Mouse (Mus musculus): ENCODE measurements around the gene Stpg4. TPM values are rescaled to one million over a fixed set of nuclear protein-coding genes. Genes with fewer than 3 reads are reported as not detected.
A peak's percentile ranks its signal among the peaks of the same experiment; 100 is the strongest.

The Stpg4 gene
- polyA plus RNA-seq, 1 experiment from 2014 or later, result not detected

GRCm38 (mm10) chr17:87469428-87469827 lies 41.9 kb upstream of the Stpg4 start:
- H3K27ac ChIP-seq (ENCODE audit: low read length), result no peak overlapping the region
- 89% methylated on average over 8 of the region's 8 CpGs for WGBS

GRCm38 (mm10) chr17:87468616-87469015 lies 41.1 kb upstream of the Stpg4 start:
- peaks cover 2% of the 10 kb centered on the region for H3K4me1 ChIP-seq (ENCODE audit: control insufficient read depth, insufficient read depth, low read length)

More at GRCm38 (mm10) chr17:87469428-87469827, 41.9 kb upstream of the Stpg4 start:
- Histone ChIP-seq H3K9me3 (replicated peaks; ENCODE audit: control insufficient read depth, low read length, poor library complexity, severe bottlenecking) (no peaks in the 10 kb centered on the region), H3K4me3 (ENCODE audit: low read depth, low read length) (no peak overlapping the region), H3K4me1 (ENCODE audit: control insufficient read depth, insufficient read depth, low read length) (peaks cover 10% of the 10 kb centered on the region), H3K27me3 (ENCODE audit: control insufficient read depth, insufficient read depth, low read depth, low read length) (no peaks in the 10 kb centered on the region), H3K4me2 (ENCODE audit: low read length) (no peak overlapping the region), H3K36me3 (ENCODE audit: control insufficient read depth, insufficient read depth, low read length) (no peaks in the 10 kb centered on the region), H3K9ac (ENCODE audit: low read depth, low read length) (no peak overlapping the region)
- no peak for ATAC-seq

GRCm38 (mm10) chr17:87461499-87461896 lies 34.0 kb upstream of the Stpg4 start:
- H3K9me3 ChIP-seq (replicated peaks; ENCODE audit: control insufficient read depth, low read length, poor library complexity, severe bottlenecking), result no peaks in the 10 kb centered on the region
- H3K4me2 ChIP-seq (ENCODE audit: low read length), result no peak overlapping the region
- no peaks in the 10 kb centered on the region for H3K36me3 ChIP-seq (ENCODE audit: control insufficient read depth, insufficient read depth, low read length)
- H3K27ac ChIP-seq (ENCODE audit: low read length), result no peak overlapping the region
- WGBS, result 38% methylated on average over 3 of the region's 3 CpGs
- no peaks in the 10 kb centered on the region for H3K27me3 ChIP-seq (ENCODE audit: control insufficient read depth, insufficient read depth, low read depth, low read length)
- no peak overlapping the region for H3K4me3 ChIP-seq (ENCODE audit: low read depth, low read length)
- ATAC-seq, result no peak
- H3K9ac ChIP-seq (ENCODE audit: low read depth, low read length), result no peak overlapping the region
- peaks cover 37% of the 10 kb centered on the region for H3K4me1 ChIP-seq (ENCODE audit: control insufficient read depth, insufficient read depth, low read length)

More at GRCm38 (mm10) chr17:87468616-87469015, 41.1 kb upstream of the Stpg4 start:
- Histone ChIP-seq H3K27ac (ENCODE audit: low read length) (no peak overlapping the region), H3K4me2 (ENCODE audit: low read length) (no peak overlapping the region), H3K36me3 (ENCODE audit: control insufficient read depth, insufficient read depth, low read length) (no peaks in the 10 kb centered on the region), H3K4me3 (ENCODE audit: low read depth, low read length) (no peak overlapping the region), H3K9me3 (replicated peaks; ENCODE audit: control insufficient read depth, low read length, poor library complexity, severe bottlenecking) (no peaks in the 10 kb centered on the region), H3K9ac (ENCODE audit: low read depth, low read length) (no peak overlapping the region), H3K27me3 (ENCODE audit: control insufficient read depth, insufficient read depth, low read depth, low read length) (no peaks in the 10 kb centered on the region)
- WGBS, result 85% methylated on average over 5 of the region's 5 CpGs
- ATAC-seq, result no peak

GRCm38 (mm10) chr17:87460669-87461498 lies 33.3 kb upstream of the Stpg4 start:
- Histone ChIP-seq H3K9ac (ENCODE audit: low read depth, low read length) (0 out of 2 replicates have a peak overlapping the region, but pooled peaks have one; percentile 8), H3K27me3 (ENCODE audit: control insufficient read depth, insufficient read depth, low read depth, low read length) (no peaks in the 10 kb centered on the region), H3K36me3 (ENCODE audit: control insufficient read depth, insufficient read depth, low read length) (no peaks in the 10 kb centered on the region), H3K27ac (ENCODE audit: low read length) (peak overlapping the region; percentile 31; the same call in 1 of the 2 replicates), H3K4me2 (ENCODE audit: low read length) (no peak overlapping the region), H3K4me3 (ENCODE audit: low read depth, low read length) (no peak overlapping the region), H3K9me3 (replicated peaks; ENCODE audit: control insufficient read depth, low read length, poor library complexity, severe bottlenecking) (no peaks in the 10 kb centered on the region), H3K4me1 (ENCODE audit: control insufficient read depth, insufficient read depth, low read length) (peaks cover 37% of the 10 kb centered on the region)
- 17% methylated on average over 17 of the region's 17 CpGs for WGBS
- ATAC-seq, result peak; percentile 44

GRCm38 (mm10) chr17:87459750-87460668 lies 32.5 kb upstream of the Stpg4 start:
- 0 out of 2 replicates have a peak overlapping the region, but pooled peaks have one; percentile 8 for H3K9ac ChIP-seq (ENCODE audit: low read depth, low read length)

DNA sequence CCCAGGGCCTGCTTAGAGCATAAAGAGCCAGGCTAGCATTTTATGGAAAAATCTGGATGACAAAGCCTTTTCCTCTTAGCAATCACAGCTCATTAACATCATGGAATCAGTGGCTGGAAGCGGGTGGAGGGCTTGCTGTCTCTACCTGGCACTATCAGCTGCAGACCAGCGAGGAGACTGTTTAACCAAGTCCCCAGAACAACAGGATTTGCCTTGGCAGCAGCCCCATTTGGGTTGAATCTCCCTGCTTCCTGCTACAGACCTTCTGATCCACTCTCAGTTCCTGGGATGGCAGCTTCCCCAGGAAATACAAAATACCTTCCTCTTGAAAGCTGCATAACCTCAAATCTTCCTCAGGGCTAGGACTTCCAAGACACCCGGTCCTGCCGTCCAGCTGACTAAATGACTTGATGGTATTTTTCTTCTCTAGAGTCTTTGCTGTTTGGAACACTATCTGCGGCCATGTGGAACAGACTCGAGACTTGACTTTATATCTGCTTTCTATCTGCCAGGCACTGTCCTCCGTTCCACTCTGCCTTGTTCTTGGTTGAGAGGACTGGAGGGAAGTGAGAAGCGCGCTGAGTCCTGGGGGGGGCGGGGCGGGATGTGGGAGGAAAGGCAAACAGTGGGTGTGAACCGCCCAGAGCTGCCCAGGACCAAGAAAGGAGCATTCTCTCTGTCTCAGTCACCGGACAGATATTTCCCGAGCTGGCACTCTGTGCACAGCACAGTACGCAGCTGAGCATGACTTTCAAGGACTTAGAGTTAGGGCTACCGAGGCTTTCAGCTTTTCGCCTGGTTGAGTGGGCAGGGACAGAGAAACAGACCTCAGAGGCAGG lies 31.6 kb upstream of the Stpg4 start:
- 11% methylated on average over 13 of the region's 17 CpGs for WGBS
- no peak overlapping the region for H3K4me3 ChIP-seq (ENCODE audit: low read depth, low read length)
- ATAC-seq, result peak; percentile 61; the same call in 1 of the 2 replicates
- no peaks in the 10 kb centered on the region for H3K9me3 ChIP-seq (replicated peaks; ENCODE audit: control insufficient read depth, low read length, poor library complexity, severe bottlenecking)
- no peaks in the 10 kb centered on the region for H3K27me3 ChIP-seq (ENCODE audit: control insufficient read depth, insufficient read depth, low read depth, low read length)
- H3K4me2 ChIP-seq (ENCODE audit: low read length), result peak overlapping the region; percentile 21; the same call in 1 of the 2 replicates
- H3K9ac ChIP-seq (ENCODE audit: low read depth, low read length), result no peak overlapping the region
- H3K27ac ChIP-seq (ENCODE audit: low read length), result peak overlapping the region; percentile 31; the same call in 1 of the 2 replicates
- peaks cover 37% of the 10 kb centered on the region for H3K4me1 ChIP-seq (ENCODE audit: control insufficient read depth, insufficient read depth, low read length)
- no peaks in the 10 kb centered on the region for H3K36me3 ChIP-seq (ENCODE audit: control insufficient read depth, insufficient read depth, low read length)

More at GRCm38 (mm10) chr17:87459750-87460668, 32.5 kb upstream of the Stpg4 start:
- Histone ChIP-seq H3K27me3 (ENCODE audit: control insufficient read depth, insufficient read depth, low read depth, low read length) (no peaks in the 10 kb centered on the region), H3K4me1 (ENCODE audit: control insufficient read depth, insufficient read depth, low read length) (peaks cover 37% of the 10 kb centered on the region), H3K36me3 (ENCODE audit: control insufficient read depth, insufficient read depth, low read length) (no peaks in the 10 kb centered on the region), H3K4me2 (ENCODE audit: low read length) (peak overlapping the region; percentile 21; the same call in 1 of the 2 replicates), H3K9me3 (replicated peaks; ENCODE audit: control insufficient read depth, low read length, poor library complexity, severe bottlenecking) (no peaks in the 10 kb centered on the region), H3K27ac (ENCODE audit: low read length) (peak overlapping the region; percentile 31), H3K4me3 (ENCODE audit: low read depth, low read length) (no peak overlapping the region)
- WGBS, result 17% methylated on average over 14 of the region's 14 CpGs
- ATAC-seq, result peak; percentile 36; the same call in 1 of the 2 replicates

DNA sequence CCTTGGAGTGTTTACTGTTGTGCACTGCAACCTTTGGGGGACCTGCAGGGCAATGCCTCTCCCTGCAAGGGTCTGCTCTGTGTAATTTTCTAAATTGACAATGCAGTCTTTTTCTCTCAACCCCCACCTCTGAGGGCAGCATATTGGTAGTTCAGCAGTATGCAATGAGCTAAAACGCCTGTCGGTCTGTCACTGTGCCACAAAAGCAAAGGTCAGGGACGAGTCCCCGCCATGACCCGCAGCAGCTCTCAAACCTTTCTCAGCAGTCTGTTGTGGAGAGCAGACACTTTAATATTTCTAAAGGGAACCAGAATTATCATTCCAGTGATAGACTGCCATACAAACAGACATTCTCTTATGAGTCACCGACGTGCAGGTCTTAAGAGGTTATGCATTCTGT lies 30.4 kb upstream of the Stpg4 start:
- 51% methylated on average over 7 of the region's 7 CpGs for WGBS

GRCm38 (mm10) chr17:87454121-87454520 lies 26.6 kb upstream of the Stpg4 start:
- ATAC-seq, result no peak
- WGBS, result 87% methylated on average over 3 of the region's 3 CpGs
- H3K9me3 ChIP-seq (replicated peaks; ENCODE audit: control insufficient read depth, low read length, poor library complexity, severe bottlenecking), result no peaks in the 10 kb centered on the region
- no peaks in the 10 kb centered on the region for H3K27me3 ChIP-seq (ENCODE audit: control insufficient read depth, insufficient read depth, low read depth, low read length)
- no peak overlapping the region for H3K4me3 ChIP-seq (ENCODE audit: low read depth, low read length)
- H3K9ac ChIP-seq (ENCODE audit: low read depth, low read length), result no peak overlapping the region
- no peak overlapping the region for H3K4me2 ChIP-seq (ENCODE audit: low read length)
- H3K27ac ChIP-seq (ENCODE audit: low read length), result no peak overlapping the region
- no peaks in the 10 kb centered on the region for H3K36me3 ChIP-seq (ENCODE audit: control insufficient read depth, insufficient read depth, low read length)
- peaks cover 11% of the 10 kb centered on the region for H3K4me1 ChIP-seq (ENCODE audit: control insufficient read depth, insufficient read depth, low read length)

More for the DNA sequence above, 30.4 kb upstream of the Stpg4 start:
- H3K9me3 ChIP-seq (replicated peaks; ENCODE audit: control insufficient read depth, low read length, poor library complexity, severe bottlenecking), result no peaks in the 10 kb centered on the region
- H3K9ac ChIP-seq (ENCODE audit: low read depth, low read length), result no peak overlapping the region
- ATAC-seq, result no peak
- H3K4me2 ChIP-seq (ENCODE audit: low read length), result no peak overlapping the region
- H3K4me1 ChIP-seq (ENCODE audit: control insufficient read depth, insufficient read depth, low read length), result peaks cover 37% of the 10 kb centered on the region
- H3K27ac ChIP-seq (ENCODE audit: low read length), result no peak overlapping the region
- no peak overlapping the region for H3K4me3 ChIP-seq (ENCODE audit: low read depth, low read length)
- no peaks in the 10 kb centered on the region for H3K36me3 ChIP-seq (ENCODE audit: control insufficient read depth, insufficient read depth, low read length)
- no peaks in the 10 kb centered on the region for H3K27me3 ChIP-seq (ENCODE audit: control insufficient read depth, insufficient read depth, low read depth, low read length)

Data from midbrain, embryonic 16.5 days (tissue).